Mouse (Mus musculus) frontal cortex, postnatal 25 days (tissue): ENCODE results near the gene Cdkl1.

Experiments
- DNase-seq, 2 experiments: peaks; one replicate each; pipeline ENCODE4 v3.0.0; 2022; ENCODE audit warnings: low spot score in 2 of 2

Gene Cdkl1

GRCm38 (mm10) chr12:69790530-69791505 is at the start of gene Cdkl1:
Gene Cdkl1, minus strand, starts transcription at chr12:69791267.
- DNase-seq, result peak; percentile 47 to 54

GRCm38 (mm10) chr12:69838376-69838775 is 47.3 kb upstream of the Cdkl1 start:
- no peak for DNase-seq

- DNase-seq, result peak in 1 of 2 experiments; percentile 26
These were observed 43.0 kb upstream of the Cdkl1 start for GRCm38 (mm10) chr12:69833982-69834604.

DNA sequence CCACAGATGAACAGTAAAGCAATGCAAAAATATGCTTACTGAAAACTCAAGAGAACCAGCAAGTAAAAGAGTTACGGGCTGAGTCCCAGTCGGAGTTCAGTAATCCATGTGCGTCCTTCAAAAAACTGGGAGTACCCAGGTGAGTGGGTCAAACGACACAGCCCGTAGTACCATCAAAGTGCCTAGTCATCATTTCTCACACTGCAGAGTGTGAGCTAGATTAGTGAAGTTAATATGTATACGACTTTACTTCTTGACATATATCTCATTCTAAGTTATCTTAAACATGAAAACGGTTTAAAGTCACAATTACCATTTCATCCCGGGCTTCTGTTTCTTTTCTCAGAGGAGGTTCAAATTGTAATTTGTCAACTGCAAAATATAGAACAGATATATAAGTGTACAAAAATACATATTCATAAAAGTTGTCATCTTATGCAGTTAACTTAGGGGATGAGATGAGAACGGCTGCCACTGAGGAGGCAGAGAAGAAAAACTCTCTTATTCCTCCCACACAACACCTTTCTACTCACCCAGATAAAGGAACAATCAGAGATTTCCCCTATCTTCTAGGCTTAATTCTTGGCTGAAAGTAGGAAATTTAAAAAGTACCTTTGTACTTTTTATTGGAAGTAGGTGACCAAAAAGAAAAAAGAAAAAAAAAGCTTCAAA is 40.3 kb upstream of the Cdkl1 start:
- DNase-seq, result no peak

DNA sequence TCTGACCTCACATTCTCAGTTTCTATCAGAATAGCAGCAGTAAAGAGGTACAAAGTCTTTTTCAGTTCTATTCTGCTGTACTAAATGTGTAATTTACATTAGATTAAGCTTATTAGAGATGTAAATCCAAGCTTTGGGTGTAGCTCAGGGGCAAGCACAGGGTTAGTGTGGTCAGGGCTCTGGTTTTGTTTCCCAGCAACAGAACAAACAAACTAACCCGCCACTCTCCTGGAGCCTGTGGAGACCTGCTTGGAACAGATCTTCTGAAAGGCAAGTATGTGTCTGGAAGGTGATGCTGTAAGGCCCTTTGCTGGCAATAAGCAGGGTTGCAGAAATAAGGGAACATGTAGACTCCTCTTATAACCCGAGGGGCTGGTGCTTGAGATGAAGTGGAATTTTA is 37.1 kb upstream of the Cdkl1 start:
- no peak for DNase-seq

- no peak for DNase-seq
These were observed 34.0 kb upstream of the Cdkl1 start for GRCm38 (mm10) chr12:69824881-69825597.

DNA sequence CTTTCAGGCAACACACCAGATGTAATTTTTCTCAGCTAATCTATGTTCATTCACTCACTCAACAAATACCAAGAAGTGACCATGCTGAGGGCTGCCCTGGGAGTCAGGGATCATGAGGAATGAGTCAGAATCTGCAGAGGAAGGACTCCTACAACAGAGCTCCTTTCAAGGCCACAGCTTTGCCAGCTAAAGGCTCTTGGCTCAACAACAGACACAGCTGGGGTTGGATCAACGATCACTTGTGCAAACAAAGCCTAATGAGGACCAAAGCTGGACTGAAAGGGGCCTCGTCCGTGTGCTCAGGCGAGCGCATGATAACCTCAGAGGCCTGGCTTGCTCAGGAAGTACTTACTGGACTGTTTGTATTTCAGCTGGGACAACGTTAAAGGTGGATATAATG is 23.2 kb upstream of the Cdkl1 start:
- DNase-seq, result no peak

DNA sequence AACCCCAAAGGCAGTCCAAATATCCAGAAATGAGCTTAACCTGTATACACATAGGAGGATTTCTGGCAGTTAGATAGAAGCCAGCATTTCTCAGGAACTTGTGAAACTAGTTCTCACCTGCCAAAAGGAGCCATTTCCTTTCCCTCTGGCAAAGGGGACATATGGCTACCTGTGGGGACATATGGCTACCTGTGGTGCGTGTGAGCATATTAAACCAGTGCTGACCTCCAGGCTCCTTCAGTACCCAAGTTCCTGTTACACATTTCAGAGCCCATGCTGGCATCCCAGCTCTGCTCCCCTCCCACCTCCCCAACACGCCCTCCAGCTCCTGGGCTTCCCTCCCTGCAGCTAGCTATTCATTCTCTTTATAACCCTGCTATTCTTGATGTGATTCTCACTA is 22.5 kb upstream of the Cdkl1 start:
- DNase-seq, result no peak

GRCm38 (mm10) chr12:69812986-69813385 is 21.9 kb upstream of the Cdkl1 start:
- DNase-seq, result no peak

GRCm38 (mm10) chr12:69811976-69812375 is 20.9 kb upstream of the Cdkl1 start:
- no peak for DNase-seq

GRCm38 (mm10) chr12:69809439-69809838 is 18.4 kb upstream of the Cdkl1 start:
- DNase-seq, result no peak

- no peak for DNase-seq
These were observed 16.4 kb upstream of the Cdkl1 start for GRCm38 (mm10) chr12:69807399-69807985.

DNA sequence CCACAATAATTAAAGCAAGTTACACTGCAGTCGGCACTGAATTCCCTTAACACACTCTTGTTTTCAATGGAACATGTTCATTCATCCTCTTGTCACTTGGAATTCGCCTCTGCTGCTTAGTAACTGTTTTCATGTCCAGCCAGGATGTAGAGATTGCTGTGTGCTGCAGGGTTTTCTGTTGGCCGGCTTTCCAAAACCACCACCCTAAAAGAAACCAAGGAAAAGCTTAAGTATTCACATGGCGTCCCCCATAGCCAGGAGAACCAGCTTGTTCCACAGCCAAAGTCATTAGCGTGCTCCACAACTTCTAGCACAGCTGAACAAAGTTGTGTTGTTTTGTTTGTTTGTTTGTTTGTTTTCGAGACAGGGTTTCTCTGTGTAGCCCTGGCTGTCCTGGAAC is 14.1 kb upstream of the Cdkl1 start:
- no peak for DNase-seq

GRCm38 (mm10) chr12:69804393-69805070 is 13.5 kb upstream of the Cdkl1 start:
- DNase-seq, result no peak

DNA sequence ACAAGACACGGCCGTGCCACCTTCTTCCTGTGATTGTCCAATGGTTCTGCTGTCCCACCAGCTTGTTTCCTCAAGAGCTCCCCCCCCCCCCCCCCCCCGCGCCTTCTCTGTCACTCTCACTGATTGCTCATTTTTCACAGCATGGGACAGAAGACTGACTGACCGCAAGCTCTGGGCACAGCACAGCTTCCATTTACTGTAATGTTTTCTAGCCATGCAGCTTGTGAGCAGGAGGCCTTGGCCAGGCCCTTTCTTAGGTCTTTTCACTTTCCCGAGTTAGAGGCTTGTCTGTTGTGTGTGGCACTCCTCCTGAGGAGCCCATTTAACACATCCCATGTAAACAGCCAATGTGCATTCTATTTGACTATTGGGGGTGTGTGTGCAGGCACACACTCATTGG is 12.1 kb upstream of the Cdkl1 start:
- DNase-seq, result no peak

GRCm38 (mm10) chr12:69800586-69800985 is 9.5 kb upstream of the Cdkl1 start:
- DNase-seq, result no peak

DNA sequence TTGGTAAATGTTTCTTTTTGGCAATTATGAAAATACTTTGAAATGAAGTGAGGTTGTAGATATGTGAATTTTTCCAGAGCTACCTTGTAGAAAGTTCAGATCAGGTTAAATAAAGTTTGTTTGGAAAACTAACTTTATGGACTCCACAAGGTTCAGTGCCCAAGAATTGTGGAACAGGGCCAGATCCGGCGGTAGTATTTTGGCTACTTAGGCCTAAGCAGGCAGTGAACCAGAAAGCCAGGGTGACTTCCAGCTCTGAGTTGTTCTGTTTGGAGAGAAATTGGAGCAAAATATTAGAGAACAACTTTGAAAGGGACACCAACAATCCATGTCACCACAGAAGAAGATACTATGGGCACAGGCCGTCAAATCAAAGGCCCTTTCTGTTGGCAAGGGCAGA is 5.2 kb upstream of the Cdkl1 start:
- DNase-seq, result no peak

GRCm38 (mm10) chr12:69789766-69790529 is 1.1 kb downstream of the Cdkl1 start:
- DNase-seq, result no peak

- no peak for DNase-seq
These were observed 2.7 kb downstream of the Cdkl1 start for GRCm38 (mm10) chr12:69788380-69788779.

DNA sequence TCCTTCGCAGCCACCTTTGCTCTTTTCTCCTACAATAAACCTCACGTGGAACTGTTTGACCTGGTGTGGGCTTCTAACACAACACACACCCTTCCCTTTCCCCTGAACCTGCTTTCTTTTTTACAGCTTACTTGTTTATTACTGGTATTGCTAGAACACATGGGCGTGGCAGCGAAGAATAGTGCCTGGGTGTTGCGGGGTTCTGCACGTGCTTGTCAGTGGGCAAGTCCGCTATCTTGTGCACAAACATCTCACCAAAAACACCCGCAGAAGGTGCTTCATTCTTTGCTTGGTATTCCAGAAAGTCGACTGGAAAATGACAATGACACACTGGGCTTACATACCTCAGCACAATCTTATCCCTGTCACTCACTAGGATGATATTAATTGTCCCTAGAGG is 5.6 kb downstream of the Cdkl1 start:
- DNase-seq, result no peak
